Mouse (Mus musculus) lung, postnatal 0 days (tissue): ENCODE results near the gene Nme4. TPM values are rescaled to one million over a fixed set of nuclear protein-coding genes. Genes with fewer than 3 reads are reported as not detected.

Experiments used
- ATAC-seq: fragments of 200-750 bp; cut with Nextera tagmentation; 2 replicates; pipeline ENCODE4 v1.8.0; 2017; ENCODE audit warnings: moderate library complexity
- DNase-seq: peaks from one replicate; pipeline ENCODE4 v3.0.0-alpha.2; 2016; ENCODE audit warnings: low spot score
- H3K27ac ChIP-seq: fragments of 300-500 bp; sonication (generic); 2 replicates; pipeline ENCODE4 v1.5.1; 2014; ENCODE audit warnings: antibody characterized with exemption, mild to moderate bottlenecking, low read length, mixed read lengths
- H3K27me3 ChIP-seq: fragments of 300-500 bp; sonication (generic); replicated peaks from 2 replicates; pipeline ENCODE4 v1.6.1; 2014; ENCODE audit warnings: low read length, mixed read lengths; ENCODE audit not compliant: insufficient read depth
- H3K36me3 ChIP-seq: fragments of 300-500 bp; sonication (generic); 2 replicates; pipeline ENCODE4 v1.6.1; 2014; ENCODE audit warnings: low read length, mixed read lengths; ENCODE audit not compliant: insufficient read depth
- H3K4me1 ChIP-seq: fragments of 300-500 bp; sonication (generic); 2 replicates; pipeline ENCODE4 v1.6.1; 2014; ENCODE audit warnings: antibody characterized with exemption, low read depth, low read length, mixed read lengths; ENCODE audit not compliant: insufficient read depth
- H3K4me2 ChIP-seq: fragments of 300-500 bp; sonication (generic); replicated peaks from 2 replicates; pipeline ENCODE4 v1.6.1; 2014; ENCODE audit warnings: low read depth, mild to moderate bottlenecking, low read length, moderate library complexity, mixed read lengths
- H3K4me3 ChIP-seq: fragments of 300-500 bp; sonication (generic); 2 replicates; pipeline ENCODE4 v1.5.1; 2014; ENCODE audit warnings: low read depth, low read length
- H3K9ac ChIP-seq: fragments of 300-500 bp; sonication (generic); replicated peaks from 2 replicates; pipeline ENCODE4 v1.6.1; 2014; ENCODE audit warnings: low read depth, mild to moderate bottlenecking
- H3K9me3 ChIP-seq: fragments of 300-500 bp; sonication (generic); 2 replicates; pipeline ENCODE4 v1.6.1; 2016; ENCODE audit warnings: low read length, mixed read lengths
- CTCF ChIP-seq: IDR thresholded peaks from 2 replicates; pipeline ENCODE4 v1.5.1; 2016; ENCODE audit warnings: antibody characterized with exemption, mild to moderate bottlenecking
- EP300 ChIP-seq: IDR thresholded peaks from 2 replicates; pipeline ENCODE4 v1.6.1; 2016; ENCODE audit warnings: antibody characterized with exemption, mild to moderate bottlenecking, control low read depth
- WGBS: fragments of 180-500 bp; shearing (Covaris S2); extraction: QIAGEN DNeasy Blood & Tissue Kit; methylation state at CpG from one replicate; pipeline ENCODE4 v1.1.7; 2014; 5-methylcytosine and 5-hydroxymethylcytosine counted together
- polyA plus RNA-seq: library from polyadenylated mRNA; unstranded; fragments of >200 nt; fragmentation: Nextera tagmentation; extraction: Ambion mirVana; gene quantifications from 2 replicates; pipeline ENCODE4 v1.2.1, GENCODE M21; 2015

Nme4 gene
- polyA plus RNA-seq, 1 experiment from 2014 or later: 9.2 TPM

DNA sequence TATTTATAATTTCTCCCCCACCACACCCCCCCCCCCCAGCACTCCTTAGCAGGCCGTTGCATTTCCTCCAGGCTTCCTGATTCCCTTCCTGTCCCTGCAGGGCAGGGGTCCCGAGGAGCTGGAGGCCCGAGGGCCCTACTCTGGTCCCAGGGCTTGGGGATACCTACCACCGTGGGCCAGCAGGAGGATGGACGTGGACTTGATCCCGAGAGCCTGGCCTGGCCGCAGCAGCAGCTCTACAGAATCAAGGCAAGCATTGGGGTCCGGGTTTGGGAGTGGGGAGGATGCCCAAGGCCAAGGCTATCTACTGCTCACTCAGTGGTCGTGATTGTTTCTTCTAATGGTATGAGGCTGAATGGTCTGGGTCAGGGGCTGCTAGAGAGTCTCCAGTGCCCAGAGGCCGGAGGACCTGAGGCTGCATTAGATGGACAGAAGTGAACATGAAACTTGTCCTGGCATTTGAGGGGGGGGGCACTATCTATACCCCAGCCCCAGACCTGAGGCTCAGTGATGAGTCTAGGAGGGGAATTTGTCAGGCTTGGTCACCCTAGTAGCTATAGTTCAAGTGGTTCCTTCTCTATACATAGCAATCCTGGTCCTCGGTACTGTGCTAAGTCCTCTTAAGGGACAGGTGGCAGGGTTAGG is 41.8 kb upstream of the Nme4 start:
- H3K4me3 ChIP-seq: no peak overlapping the region
- H3K4me1 ChIP-seq: no peaks in the 10 kb centered on the region
- DNase-seq (no peak), ATAC-seq (no peak)
- WGBS: 75% methylated on average over 11 of the region's 11 CpGs
- H3K27me3 ChIP-seq: no peaks in the 10 kb centered on the region
- H3K36me3 ChIP-seq: no peaks in the 10 kb centered on the region
- TF ChIP-seq EP300 (no peak), CTCF (no peak)
- no peak overlapping the region for H3K27ac ChIP-seq
- no peaks in the 10 kb centered on the region for H3K9me3 ChIP-seq
- H3K9ac ChIP-seq: no peak overlapping the region
- no peak overlapping the region for H3K4me2 ChIP-seq

DNA sequence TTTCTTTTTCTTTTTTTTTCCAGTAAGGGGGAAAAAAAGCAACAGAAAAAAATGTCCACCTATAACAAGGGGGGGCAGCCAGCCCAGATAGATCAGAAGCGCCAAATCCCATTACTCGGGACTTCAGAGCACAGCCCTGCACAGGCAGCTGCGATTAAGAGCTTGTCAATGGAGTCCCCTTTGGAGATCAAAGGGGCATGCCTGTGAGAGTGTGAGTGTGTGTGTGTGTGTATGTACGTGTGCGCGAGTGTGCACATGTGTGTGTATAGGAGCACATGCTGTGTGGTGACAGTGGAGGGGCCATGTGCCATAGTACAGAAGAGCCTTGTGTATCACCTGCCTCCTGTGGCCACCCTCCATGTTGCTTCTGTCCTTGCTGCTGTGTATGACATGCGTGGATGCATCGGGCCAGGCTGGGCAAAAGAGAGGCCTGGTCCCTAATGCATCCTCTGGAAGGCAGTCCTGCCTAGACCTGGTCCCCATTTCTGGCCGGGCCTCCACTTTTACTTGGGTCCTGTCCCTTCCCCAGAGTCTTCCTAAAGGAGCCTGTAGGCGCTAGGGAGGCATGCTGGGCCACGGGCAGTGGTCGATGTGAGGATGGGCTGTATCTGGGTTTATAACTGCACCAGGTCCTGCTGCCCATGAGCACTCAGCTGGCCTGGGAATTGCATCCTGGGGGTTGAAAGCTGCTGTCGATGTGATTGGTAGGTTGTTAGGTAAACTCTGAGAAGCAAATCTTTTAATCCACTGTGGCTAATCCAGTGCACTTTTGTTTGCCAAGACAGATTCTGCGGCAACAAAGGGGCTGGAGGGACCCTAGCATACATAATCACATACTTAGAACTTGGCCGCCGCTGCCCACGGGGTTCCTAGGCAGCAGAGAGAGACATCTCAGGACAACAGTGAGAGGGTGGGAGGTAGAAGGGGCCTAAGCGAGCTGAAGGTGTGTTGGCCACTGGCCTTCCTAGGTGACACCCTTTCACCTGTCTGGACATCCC is 36.8 kb upstream of the Nme4 start:
- DNase-seq (no peak), ATAC-seq (no peak)
- Histone ChIP-seq H3K9me3 (no peaks in the 10 kb centered on the region), H3K4me1 (no peaks in the 10 kb centered on the region), H3K9ac (no peak overlapping the region), H3K36me3 (peaks cover 3% of the 10 kb centered on the region), H3K27me3 (no peaks in the 10 kb centered on the region), H3K4me2 (no peak overlapping the region), H3K27ac (no peak overlapping the region), H3K4me3 (no peak overlapping the region)
- WGBS: 86% methylated on average over 18 of the region's 18 CpGs
- TF ChIP-seq EP300 (no peak), CTCF (no peak)

DNA sequence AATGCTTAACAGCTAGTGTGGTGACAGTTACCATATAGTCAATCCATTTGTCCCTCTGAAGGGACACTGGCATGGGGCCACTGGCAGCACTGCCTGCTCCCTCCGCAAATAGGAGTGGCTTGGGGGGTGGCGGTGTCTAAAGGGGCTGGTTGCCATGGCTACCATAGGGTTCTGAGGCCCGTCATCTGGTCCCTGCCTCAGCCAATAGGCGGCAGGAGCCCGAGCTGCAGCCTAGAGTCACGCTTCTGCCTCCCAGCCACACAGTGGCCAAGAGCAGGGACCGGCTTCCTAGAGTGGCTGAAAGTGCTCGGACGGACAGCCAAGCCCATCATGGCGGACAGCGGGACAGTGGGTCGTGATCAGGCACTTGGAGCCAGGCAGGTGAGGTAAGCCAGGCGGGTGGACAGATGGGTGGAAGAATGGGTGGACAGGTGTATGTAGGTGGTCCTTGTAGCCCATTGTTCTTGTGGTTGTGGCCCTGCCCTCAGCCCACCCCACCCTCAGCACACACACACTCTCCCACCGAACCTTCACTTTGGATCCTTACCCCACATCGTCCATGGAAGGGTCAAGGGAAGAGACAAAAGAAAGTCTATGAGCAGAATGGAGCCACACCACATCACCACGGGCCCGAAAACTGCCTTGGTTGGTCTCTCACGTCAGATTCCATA is 35.8 kb upstream of the Nme4 start:
- Histone ChIP-seq H3K4me1 (no peaks in the 10 kb centered on the region), H3K27me3 (no peaks in the 10 kb centered on the region), H3K27ac (no peak overlapping the region), H3K9ac (no peak overlapping the region), H3K4me3 (no peak overlapping the region), H3K36me3 (peaks cover 3% of the 10 kb centered on the region), H3K4me2 (no peak overlapping the region), H3K9me3 (no peaks in the 10 kb centered on the region)
- TF ChIP-seq EP300: no peak
- no peak for TF ChIP-seq CTCF
- ATAC-seq (no peak), DNase-seq (no peak)
- 85% methylated on average over 18 of the region's 18 CpGs for WGBS

DNA sequence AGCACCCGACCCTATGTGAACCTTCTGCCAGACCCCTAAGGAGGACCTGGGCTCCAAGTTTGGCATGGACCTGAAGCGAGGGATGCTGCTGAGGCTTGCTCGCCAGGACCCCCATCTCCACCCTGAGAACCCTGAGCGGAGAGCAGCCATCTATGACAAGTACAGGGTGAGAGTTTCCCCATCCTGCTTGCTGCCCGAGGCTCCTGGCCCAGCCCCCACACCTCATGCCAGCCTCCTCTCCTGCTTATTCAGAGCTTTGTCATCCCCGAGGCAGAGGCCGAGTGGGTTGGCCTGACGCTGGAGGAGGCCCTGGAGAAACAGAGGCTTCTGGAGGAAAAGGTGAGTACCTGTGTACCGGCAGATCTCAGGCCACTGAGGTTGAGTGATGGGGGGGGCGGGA is 29.8 kb upstream of the Nme4 start:
- Histone ChIP-seq H3K9me3 (no peaks in the 10 kb centered on the region), H3K36me3 (peaks cover 3% of the 10 kb centered on the region), H3K27me3 (no peaks in the 10 kb centered on the region), H3K27ac (no peak overlapping the region), H3K9ac (no peak overlapping the region), H3K4me2 (no peak overlapping the region), H3K4me1 (peaks cover 7% of the 10 kb centered on the region), H3K4me3 (no peak overlapping the region)
- 89% methylated on average over 10 of the region's 10 CpGs for WGBS
- ATAC-seq (no peak), DNase-seq (no peak)
- TF ChIP-seq CTCF (no peak), EP300 (no peak)

DNA sequence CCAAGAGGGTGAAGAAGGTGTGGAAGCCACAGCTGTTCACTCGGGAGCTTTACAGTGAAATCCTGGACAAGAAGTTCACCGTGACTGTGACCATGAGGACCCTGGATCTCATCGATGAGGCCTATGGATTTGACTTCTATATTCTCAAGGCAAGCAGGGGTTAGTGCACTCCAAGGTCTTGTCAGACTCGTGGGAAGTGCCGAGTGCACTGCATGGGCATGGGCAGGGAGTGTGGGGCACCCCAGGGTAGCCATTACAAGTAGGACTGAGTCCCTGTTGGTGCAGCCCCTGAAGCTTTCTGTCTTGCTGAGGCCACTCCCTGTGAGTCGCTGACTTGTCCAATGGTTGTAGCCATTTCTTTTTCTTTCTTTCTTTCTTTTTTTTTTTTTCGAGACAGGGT is 29.2 kb upstream of the Nme4 start:
- H3K4me2 ChIP-seq: peak overlapping the region; percentile 87
- DNase-seq (no peak), ATAC-seq (no peak)
- H3K4me3 ChIP-seq: no peak overlapping the region
- no peak overlapping the region for H3K27ac ChIP-seq
- peak overlapping the region; percentile 72 for H3K9ac ChIP-seq
- TF ChIP-seq CTCF: no peak
- TF ChIP-seq EP300: no peak
- peaks cover 3% of the 10 kb centered on the region for H3K36me3 ChIP-seq
- no peaks in the 10 kb centered on the region for H3K9me3 ChIP-seq
- H3K4me1 ChIP-seq: peaks cover 7% of the 10 kb centered on the region
- WGBS: 77% methylated on average over 7 of the region's 7 CpGs
- H3K27me3 ChIP-seq: no peaks in the 10 kb centered on the region

DNA sequence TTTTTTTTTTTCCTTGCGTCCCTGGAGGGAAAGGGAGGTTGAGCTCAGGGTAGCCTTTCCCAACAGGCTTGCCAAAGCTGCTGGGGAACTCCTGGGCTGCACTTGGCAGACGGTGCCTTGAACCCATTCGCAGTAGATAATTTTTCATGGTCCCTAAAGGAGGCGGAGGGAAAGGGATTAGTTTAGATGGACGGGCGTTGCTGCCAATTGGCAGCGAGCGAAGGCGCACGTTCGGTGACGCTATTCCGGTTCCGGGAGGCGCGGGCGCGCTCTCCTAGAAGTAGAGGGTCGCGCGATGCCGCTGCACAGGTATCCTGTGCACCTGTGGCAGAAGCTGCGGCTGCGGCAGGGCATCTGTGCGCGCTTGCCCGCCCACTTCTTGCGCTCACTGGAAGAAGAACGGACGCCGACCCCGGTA is 27.9 kb upstream of the Nme4 start, which contains the start of gene Mrpl28:
Gene Mrpl28, plus strand, starts transcription at position 234 of the 418 bp plus-strand sequence.
- no peaks in the 10 kb centered on the region for H3K9me3 ChIP-seq
- peaks cover 7% of the 10 kb centered on the region for H3K4me1 ChIP-seq
- peak within 1 kb of the TSS; percentile 85 for H3K4me3 ChIP-seq
- WGBS: 2% methylated on average over 30 of the region's 32 CpGs
- TF ChIP-seq EP300 (no peak), CTCF (no peak)
- peaks cover 3% of the 10 kb centered on the region for H3K36me3 ChIP-seq
- H3K9ac ChIP-seq: peak within 1 kb of the TSS; percentile 72
- H3K27ac ChIP-seq: peak within 1 kb of the TSS; percentile 47
- peak; percentile 96 for ATAC-seq
- DNase-seq: peak; percentile 98
- H3K4me2 ChIP-seq: peak within 1 kb of the TSS; percentile 87
- no peaks in the 10 kb centered on the region for H3K27me3 ChIP-seq
